Comparison of ENCODE assay signal across 8 mouse cellular contexts in the genomic region with DNA sequence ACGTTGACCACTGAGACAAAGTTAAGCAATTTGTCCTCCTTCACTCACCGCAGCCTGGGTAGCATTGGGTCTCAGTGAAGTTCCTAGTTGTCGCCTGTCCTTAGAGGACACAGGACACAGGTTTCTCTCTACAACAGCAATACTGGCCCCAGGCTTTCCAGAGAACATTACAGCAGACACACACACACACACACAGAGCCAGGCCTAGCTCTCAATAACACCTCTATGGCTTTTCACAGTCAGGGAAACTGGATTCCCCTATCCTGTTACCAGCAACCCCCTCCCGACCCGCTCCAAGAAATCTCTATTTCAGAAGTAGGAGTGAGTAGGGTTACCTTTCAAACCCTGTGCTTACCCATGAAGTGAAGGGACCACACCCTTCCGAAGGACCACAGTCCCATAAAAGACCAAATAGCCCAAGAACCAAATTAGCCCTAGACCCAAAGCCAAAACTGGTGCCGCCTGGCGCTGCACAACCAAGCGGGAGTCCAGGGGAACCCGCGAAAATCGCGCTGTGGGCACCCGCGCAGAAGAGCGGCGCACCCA. TPM values are rescaled to one million over a fixed set of nuclear protein-coding genes. Genes with fewer than 3 reads are reported as not detected.
DNase-seq lines count a peak whose midpoint lies in the region; ATAC-seq and TF ChIP-seq lines count a peak whose summit lies in the region.
"Had no signal": no experiment of that assay in that cellular context is flagged by ENCODE, and none has a peak within 500 bp of the region (broad histone marks: within the 10 kb centered on the region; RNA-seq: fewer than 3 reads in every experiment).

No protein-coding gene starts in this region.

- peak overlapping the region; percentile 99 for H3K4me2 ChIP-seq in forebrain, embryonic 12.5 days
- H3K4me2 ChIP-seq in limb, embryonic 15.5 days: peak overlapping the region; percentile 95
- peak overlapping the region; percentile 99 for H3K4me2 ChIP-seq in stomach, postnatal 0 days (replicated peaks; ENCODE audit: low read depth)

- peak; percentile 55; the same call in 1 of the 2 replicates for ATAC-seq in forebrain, embryonic 12.5 days (ENCODE audit: low FRiP score)
- ATAC-seq in limb, embryonic 15.5 days (ENCODE audit: insufficient number of reproducible peaks, low FRiP score, low TSS enrichment, low read depth): no peak
- no peak for ATAC-seq in stomach, postnatal 0 days (ENCODE audit: low FRiP score, low TSS enrichment)

- peaks cover 48% of the 10 kb centered on the region for H3K27me3 ChIP-seq in forebrain, embryonic 12.5 days
- H3K27me3 ChIP-seq in limb, embryonic 15.5 days: peaks cover 43% of the 10 kb centered on the region
- H3K27me3 ChIP-seq in stomach, postnatal 0 days (ENCODE audit: control insufficient read depth, insufficient read depth, low read length): no peaks in the 10 kb centered on the region

- H3K4me1 ChIP-seq in forebrain, embryonic 12.5 days: peaks cover 10% of the 10 kb centered on the region
- peaks cover 12% of the 10 kb centered on the region for H3K4me1 ChIP-seq in limb, embryonic 15.5 days
- no peaks in the 10 kb centered on the region for H3K4me1 ChIP-seq in stomach, postnatal 0 days (replicated peaks; ENCODE audit: control insufficient read depth, insufficient read depth)

- H3K36me3 ChIP-seq in forebrain, embryonic 12.5 days (replicated peaks): no peaks in the 10 kb centered on the region
- no peaks in the 10 kb centered on the region for H3K36me3 ChIP-seq in limb, embryonic 15.5 days
- no peaks in the 10 kb centered on the region for H3K36me3 ChIP-seq in stomach, postnatal 0 days (ENCODE audit: control insufficient read depth, insufficient read depth, low read length)

- H3K4me3 ChIP-seq in forebrain, embryonic 12.5 days (replicated peaks): peak overlapping the region; percentile 68
- peak overlapping the region; percentile 66 for H3K4me3 ChIP-seq in limb, embryonic 15.5 days
- H3K4me3 ChIP-seq in stomach, postnatal 0 days (ENCODE audit: low read depth, low read length): peak overlapping the region; percentile 72
- H3K4me3 ChIP-seq: myocyte had no signal

- peak overlapping the region; percentile 80 for H3K9ac ChIP-seq in forebrain, embryonic 12.5 days
- peak overlapping the region; percentile 65 for H3K9ac ChIP-seq in limb, embryonic 15.5 days
- peak overlapping the region; percentile 82 for H3K9ac ChIP-seq in stomach, postnatal 0 days (ENCODE audit: low read length)

- no peak overlapping the region for H3K27ac ChIP-seq in forebrain, embryonic 12.5 days
- no peak overlapping the region for H3K27ac ChIP-seq in limb, embryonic 15.5 days
- H3K27ac ChIP-seq in stomach, postnatal 0 days (replicated peaks): peak overlapping the region; percentile 69

- H3K9me3 ChIP-seq in forebrain, embryonic 12.5 days: no peaks in the 10 kb centered on the region
- H3K9me3 ChIP-seq in limb, embryonic 15.5 days: no peaks in the 10 kb centered on the region
- H3K9me3 ChIP-seq in stomach, postnatal 0 days (ENCODE audit: control insufficient read depth, low read length): no peaks in the 10 kb centered on the region

- DNase-seq in right cerebral cortex, postnatal 14 days: peak; percentile 25
- no peak for DNase-seq in right cerebral cortex, postnatal 4 days
- no peak for DNase-seq in stomach, postnatal 0 days (ENCODE audit: low spot score)
- no peak for DNase-seq in urinary bladder, postnatal 10 days (ENCODE audit: low spot score)
- no peak for DNase-seq in frontal cortex, postnatal 25 days (ENCODE audit: low spot score in 2 of 2)

- no peak for TF ChIP-seq CTCF in stomach, postnatal 0 days (IDR thresholded peaks at IDR 0.05; ENCODE audit: low read depth)

- 14% methylated on average over 17 of the region's 17 CpGs for WGBS in forebrain, embryonic 12.5 days
- 14% methylated on average over 17 of the region's 17 CpGs for WGBS in limb, embryonic 15.5 days
- 17% methylated on average over 17 of the region's 17 CpGs for WGBS in stomach, postnatal 0 days

- TF ChIP-seq EP300 in stomach, postnatal 0 days (optimal IDR thresholded peaks at IDR 0.05): no peak

RNA-seq across cellular contexts. Expression of a gene that starts 0.9 kb away (rescaled TPM):
- 12.4 TPM in 2 replicates for polyA plus RNA-seq in forebrain, embryonic 12.5 days (2016; fragmentation: Nextera tagmentation; extraction: Ambion mirVana)
- 25.5 and 29.3 TPM in 2 replicates for polyA plus RNA-seq in limb, embryonic 15.5 days (2015; fragmentation: Nextera tagmentation; extraction: Ambion mirVana)
- polyA plus RNA-seq in stomach, postnatal 0 days (2015; fragmentation: Nextera tagmentation; extraction: Ambion mirVana): 16.8 and 19.6 TPM in 2 replicates
- polyA plus RNA-seq: myocyte had no signal

RNA-seq across cellular contexts. Expression of a gene that starts 26.0 kb away (rescaled TPM):
- 22.4 and 22.7 TPM in 2 replicates for polyA plus RNA-seq in forebrain, embryonic 12.5 days (2016; fragmentation: Nextera tagmentation; extraction: Ambion mirVana)
- polyA plus RNA-seq in limb, embryonic 15.5 days (2015; fragmentation: Nextera tagmentation; extraction: Ambion mirVana): 64.0 and 64.6 TPM in 2 replicates
- 97.3 and 100 TPM in 2 replicates for polyA plus RNA-seq in stomach, postnatal 0 days (2015; fragmentation: Nextera tagmentation; extraction: Ambion mirVana)
